Mouse (Mus musculus): Measurements from ENCODE around the gene Gm16485.

DNA sequence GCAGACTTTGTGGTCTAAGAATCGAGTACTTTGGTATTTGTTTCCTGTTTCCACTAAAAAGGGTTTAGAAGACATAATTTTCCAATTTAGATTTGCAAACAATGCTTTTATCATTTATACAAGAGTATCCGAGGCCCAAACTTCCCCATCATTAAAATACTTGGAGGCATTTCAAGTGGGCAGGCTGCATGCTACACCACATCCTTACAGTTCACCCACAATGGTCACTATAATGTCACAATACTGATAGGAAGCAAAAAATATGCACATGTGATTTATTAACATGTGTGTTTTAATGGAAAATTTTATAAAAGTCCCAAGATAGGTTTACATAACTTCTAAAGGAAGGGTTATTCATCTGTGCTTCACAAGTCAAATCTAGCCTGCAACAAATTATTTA lies 24.9 kb downstream of the Gm16485 start:
- TF ChIP-seq CTCF (IDR thresholded peaks at IDR 0.05) (no peak), EP300 (IDR thresholded peaks at IDR 0.05) (no peak)

All from lung, postnatal 0 days (tissue).